Mouse (Mus musculus): ENCODE measurements around the gene Gm11032.
"Not testable (repeated sequence)": the region's sequence is repeated elsewhere in the genome, so short reads cannot be mapped to it uniquely, and the experiment has no call there.

The Gm11032 gene

DNA sequence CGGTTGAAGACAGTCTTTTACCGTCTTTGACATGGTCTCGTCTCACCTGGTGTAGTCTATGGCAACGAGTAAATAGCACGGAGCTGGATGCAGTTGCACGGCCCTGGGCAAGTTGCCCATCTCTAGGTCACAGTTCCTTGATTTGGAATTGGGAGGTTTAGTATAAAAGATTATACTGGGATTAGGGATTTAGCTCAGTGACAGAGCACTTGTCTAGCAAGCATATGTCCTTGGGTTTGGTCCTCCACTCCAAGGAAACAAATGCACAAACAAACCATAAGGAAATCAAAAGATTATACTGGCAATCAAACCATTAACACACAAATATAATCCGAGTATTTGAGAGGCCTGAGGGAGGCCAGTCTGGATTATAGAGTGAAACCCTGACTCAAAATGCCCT lies 7.8 kb downstream of the Gm11032 start:
- DNase-seq: no peak

DNA sequence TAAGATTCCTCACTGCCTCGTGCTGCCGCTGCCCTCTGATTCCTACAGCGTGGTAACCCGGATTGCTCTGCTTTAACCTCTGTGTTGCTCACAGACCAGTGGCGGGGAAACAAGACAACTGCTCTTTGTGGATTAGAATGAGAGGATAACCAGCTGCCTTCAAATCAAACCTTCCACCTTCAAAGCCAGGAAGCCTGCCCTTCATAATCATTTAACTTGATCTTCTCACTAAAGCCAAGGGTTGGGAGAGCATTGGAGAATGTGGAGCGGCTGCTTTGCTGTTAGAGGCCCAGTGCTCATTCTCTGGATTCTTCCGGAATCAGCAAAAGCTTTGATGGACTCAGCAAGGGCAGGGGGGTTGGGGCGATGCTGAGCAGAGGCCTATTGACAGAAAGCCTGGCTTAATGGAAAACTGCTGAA lies 10.0 kb downstream of the Gm11032 start:
- no peak for DNase-seq

DNA sequence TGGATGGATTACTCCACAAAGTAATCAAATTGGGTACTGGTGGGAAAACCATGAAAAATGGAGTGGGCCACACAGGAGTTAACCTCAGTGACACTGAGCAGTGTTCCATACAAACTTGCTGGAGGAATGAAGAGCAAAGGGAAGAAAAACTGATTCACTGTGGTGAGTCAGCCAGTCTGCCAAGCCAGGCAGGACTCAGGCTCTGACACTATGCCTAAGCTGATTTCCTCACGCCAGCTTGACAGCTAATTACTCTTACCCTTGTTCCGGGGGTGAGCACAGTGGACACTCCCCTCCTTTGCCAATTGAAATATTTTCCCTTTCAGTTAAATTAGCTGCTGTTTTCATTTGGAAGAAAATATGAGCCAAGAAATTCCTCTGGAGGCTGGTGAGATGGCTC lies 13.6 kb downstream of the Gm11032 start:
- no peak for DNase-seq

DNA sequence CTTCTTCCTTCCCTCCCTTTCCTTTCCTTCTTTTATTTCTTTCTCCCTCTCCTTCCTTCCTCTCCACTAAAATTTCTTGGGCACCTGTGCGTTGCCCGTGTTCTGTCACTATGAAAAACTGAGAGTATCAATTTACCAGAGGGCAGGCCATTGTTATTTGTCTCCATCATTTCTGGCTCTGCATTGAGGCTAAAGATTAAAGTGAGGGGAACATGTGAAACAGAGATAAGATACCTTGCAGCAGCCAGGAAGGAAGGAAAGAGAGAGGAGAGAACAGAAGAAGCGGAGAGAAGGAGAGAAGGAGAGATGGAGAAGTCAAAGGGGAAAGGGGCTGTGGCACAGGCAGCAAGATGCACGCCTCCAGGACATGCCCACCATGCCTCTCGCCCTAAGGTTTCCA lies 14.5 kb downstream of the Gm11032 start:
- DNase-seq: no peak

DNA sequence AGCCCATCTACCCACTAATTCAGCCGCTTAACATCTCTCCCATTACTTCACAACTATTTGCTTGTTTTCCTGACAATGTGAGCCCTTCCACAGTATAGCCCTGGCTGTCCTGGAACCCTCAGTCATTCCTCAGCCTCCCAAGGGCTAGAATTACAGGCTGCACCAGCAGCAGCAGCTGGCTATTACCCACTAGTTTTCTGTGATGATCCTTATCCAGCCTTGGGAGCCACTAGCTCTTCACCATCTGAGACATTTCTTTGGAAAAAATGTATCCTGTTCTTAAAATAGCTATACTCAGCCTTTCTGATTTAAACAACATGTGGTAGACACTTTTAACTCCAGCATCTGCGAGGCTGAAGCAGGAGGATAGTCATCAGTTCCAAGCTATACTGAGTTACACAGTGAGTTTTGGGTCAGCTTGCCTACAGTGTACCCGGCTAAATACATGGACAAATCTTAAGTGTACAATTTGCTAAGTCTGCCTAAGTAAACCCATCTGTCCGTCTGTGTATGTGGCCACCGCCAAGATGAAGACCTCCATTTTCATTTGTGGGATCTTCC lies 17.0 kb downstream of the Gm11032 start:
- DNase-seq: no peak

DNA sequence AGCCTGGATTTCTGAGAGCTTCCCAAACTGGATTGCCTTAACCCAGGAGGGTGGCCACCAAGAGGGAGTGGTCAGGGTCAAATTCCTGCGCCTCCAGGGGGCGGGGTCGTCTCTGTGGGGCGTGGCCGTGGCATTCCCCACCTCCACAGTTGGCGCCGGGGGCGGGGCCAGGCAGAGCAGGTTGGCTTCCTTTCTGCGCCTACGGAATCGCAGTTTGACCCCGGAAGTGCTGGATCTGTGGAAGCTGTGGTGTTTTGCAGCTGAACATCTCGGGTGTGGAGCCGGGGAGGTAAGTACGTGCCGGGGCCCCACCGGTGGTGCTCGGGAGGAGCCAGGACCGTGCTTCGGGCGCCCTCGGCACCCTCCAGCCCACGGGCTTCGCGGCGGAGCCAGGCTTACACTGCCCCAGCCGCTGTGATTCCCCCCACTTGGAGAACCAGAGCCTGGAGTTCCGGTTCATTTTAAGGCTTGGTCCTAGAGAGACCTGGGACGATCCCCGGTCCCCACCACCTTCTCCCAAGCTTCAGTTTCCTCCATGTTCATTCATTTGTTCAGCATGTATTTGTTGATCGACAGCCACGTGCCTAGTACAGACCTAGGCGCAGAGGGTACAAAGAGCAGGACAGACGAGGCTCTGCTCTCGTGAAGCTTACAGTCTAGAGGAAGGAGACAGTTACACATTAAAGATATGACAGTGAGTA lies 17.8 kb downstream of the Gm11032 start, which contains the start of gene Ascc2:
Gene Ascc2 (plus strand): TSS at position 214 of the 701 bp plus-strand sequence.
- peak; percentile 94 for DNase-seq

DNA sequence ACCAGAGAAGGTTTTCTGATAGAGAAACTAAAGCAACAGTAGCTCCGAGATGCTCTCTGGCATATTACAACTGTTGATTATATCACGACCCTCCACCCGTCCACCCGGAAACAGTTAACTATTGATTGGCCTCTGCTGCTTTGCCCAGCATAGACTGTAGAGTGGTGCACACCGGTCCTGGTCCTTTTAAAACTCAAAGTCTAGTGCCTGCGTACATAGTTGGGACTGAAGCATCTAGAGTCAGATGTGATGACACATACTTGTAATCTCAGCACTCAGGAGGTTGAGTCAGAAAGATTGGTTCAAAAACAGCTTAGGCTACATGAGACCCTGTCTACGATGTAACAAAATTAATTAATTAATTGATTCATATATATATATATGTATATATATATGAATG lies 18.4 kb downstream of the Gm11032 start:
- no peak for DNase-seq

DNA sequence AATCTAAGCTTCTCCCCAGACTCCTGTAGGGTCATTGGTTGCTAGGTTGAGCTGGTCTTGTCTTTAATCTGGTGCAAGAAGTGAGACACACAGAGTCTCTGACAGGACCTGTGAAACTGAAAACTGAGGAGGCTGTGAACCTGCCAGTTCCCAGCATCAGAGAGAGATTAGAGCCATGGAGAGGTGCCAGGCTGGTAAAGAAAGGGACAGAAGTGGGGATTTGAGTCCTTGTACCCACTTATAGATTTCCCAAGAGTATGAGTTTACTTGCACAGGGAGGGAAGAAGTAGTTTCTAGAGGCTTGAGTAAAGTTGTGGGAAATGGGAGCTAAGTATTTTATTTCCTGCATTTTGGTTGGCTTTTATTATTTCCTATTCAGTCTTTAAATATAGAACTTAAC lies 21.3 kb downstream of the Gm11032 start:
- no peak for DNase-seq

DNA sequence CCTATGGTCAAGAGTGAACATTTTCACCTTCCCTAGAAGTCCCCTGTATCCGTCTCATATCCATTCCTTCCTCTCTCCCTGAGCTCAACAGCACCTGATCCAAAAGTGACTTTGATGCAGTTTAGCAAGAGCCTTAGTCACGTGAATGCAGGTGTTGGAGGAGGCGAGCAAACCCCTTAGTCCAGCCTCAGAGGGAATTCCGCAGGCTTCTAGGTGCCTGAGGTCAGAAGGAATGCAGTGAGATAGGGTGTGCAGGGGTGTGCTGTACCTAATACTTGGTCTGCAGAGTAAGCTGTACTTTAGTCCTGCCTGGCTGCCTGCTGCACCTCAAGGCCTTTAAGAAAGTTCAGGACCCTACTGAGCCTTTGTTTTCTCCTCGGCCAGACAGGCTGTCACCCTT lies 23.9 kb downstream of the Gm11032 start:
- no peak for DNase-seq

DNA sequence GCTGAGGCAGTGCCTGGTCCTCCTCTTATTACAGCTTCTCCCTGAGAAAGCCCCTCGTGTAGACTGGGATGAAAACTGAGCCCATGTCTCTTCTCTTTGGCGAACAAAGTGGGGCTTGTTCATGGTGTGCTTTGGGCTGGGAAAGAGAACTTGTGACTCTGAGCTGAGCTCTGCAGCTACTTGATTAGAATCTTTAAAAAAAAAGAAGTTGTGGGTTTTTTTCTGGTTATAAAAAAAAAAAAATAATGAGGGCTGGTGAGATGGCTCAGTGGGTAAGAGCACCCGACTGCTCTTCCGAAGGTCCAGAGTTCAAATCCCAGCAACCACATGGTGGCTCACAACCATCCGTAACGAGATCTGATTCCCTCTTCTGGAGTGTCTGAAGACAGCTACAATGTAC lies 25.3 kb downstream of the Gm11032 start:
- not testable (repeated sequence) for DNase-seq

DNA sequence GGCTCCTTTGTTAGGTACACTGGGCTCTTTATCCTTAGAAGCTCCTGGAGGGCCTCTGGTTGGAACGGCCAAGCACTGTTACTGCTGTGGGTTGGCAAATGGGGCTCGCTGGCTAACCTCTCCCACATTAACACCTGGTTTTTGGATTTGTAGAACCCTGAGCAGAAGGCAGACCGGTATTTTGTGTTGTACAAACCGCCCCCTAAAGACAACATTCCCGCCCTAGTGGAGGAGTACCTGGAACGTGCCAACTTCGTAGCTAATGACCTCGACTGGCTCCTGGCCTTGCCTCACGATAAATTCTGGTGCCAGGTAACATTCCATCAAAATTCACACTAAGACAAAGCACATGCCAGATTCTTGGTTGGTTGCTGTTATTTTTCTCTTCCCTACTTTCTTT lies 26.5 kb downstream of the Gm11032 start:
- no peak for DNase-seq

DNA sequence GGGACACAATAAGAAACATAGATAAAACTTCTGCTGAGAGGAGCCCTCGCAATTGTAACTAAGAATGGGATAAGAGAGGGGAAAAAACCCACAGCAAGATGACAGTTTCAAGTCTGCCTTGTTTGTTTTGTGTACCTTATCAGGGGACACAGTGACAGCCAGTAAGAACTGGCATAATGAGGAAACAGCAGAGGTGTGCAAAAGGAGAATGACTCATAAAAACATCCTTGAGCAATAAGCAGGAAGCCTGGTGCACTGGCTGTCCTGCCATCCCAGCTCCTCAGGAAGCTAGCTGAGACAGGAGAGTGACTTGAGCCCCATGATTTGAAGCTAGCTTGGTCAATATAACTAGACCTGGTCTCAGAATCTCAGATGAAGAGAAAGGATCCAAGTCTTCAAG lies 40.0 kb downstream of the Gm11032 start:
- no peak for DNase-seq

DNA sequence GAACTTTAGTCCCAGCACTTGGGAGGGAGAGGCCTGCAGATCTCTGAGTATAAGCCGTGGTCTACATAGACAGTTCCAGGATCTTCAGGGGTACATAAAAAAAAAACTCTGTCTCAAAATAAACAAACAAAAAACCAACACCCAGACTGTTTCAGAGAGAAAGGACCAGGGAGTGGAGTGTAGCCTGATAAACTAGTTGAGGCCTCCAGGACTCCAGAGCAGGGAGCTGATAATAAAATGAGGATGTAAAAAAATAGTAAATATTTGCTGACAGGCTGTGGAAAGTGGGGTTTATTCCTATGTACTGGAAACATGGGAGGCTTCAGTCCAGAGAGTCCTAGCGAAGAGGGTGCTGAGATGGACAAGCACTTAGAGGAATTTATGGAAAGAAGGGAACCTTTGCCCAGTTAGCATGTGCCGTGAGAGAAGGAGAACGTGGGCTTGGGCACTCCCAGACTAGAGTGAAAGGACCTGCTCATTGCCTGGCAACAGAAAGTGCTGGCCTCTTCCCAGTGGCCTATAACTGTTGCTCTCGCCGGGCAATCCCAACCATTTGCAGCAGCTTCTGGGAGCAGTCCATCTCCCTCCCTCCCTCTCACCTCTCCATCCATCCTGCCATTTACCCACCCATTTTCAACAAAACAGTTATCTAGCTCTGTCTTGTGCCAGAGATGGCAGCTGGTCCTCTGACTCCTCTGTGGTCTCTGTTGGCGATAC lies 40.6 kb downstream of the Gm11032 start:
- DNase-seq: no peak

DNA sequence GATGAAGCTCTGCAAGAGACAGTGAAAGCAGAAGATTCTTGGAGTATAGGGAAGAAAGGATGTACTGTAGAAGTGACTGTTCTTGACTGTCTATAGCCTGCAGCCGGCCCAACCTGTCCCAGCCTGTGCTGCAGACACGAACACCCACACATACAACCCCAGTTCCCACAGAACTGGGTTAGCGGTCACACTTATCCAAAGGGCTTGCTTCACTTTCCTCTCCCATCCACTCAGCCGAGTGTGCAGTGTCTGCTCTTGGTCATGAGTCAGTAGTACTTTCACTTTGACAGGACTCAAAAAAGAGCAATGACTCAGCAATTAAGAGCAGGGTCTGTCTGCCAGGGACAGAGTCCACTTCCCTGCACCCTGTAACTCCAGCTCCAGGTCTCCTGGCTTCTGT lies 41.5 kb downstream of the Gm11032 start:
- no peak for DNase-seq

DNA sequence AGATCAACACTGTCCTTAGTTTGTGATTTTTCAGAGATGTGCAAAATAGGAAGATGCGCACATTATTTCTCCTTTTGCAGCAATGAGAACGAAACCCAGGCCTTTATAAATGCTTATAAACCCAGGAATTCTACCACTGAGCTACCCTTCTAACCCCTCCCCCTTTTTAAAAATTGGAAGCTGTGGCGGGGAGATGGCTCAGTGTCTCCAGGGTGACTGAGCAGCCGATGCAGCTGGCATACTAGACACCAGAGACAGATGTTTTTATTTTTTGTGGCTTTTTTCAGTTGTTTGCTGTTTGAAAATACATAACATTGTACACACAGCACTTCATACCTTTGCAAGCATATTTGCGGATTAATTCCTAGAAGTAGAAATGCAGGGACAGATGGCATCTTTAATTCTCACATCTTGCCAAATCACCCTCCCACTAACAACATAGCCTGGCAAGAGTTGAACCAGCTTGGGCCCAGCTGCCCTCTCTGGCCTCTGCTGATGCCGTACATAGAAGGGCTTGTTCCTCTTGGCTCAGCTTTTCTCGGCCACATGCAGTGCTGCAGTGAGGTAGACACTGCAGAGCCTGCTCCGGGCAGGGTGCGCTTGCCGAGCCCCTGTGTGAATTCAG lies 42.1 kb downstream of the Gm11032 start:
- no peak for DNase-seq

DNA sequence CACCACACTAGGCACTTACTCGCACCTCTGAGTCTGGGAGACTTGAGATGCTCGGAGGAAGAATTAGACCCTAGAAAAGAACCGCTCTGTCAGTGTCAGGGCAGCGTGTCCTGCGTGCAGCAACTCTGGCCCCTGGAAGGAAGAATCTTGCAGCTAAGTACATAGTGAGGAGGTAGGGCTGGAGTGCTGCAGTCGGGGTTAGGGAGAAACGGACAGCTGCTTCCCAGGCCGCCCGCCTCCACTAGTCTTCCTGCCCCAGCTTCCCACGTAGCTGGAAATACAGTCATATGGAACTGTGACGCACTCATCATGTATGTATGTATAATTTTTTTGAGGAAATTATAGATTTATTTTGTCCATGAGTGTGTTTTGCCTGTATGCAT lies 42.6 kb downstream of the Gm11032 start:
- no peak for DNase-seq
